Mouse (Mus musculus): ENCODE measurements around the gene Srgap3. TPM values are rescaled to one million over a fixed set of nuclear protein-coding genes. Genes with fewer than 3 reads are reported as not detected.
"Not testable (repeated sequence)": the region's sequence is repeated elsewhere in the genome, so short reads cannot be mapped to it uniquely, and the experiment has no call there.

The Srgap3 gene
- total RNA-seq, 2 experiments from 2014 or later, result 0.08 to 0.42 TPM

- ATAC-seq (replicated peaks; ENCODE audit: low FRiP score, poor library complexity, severe bottlenecking), result no peak
Observed at GRCm38 (mm10) chr6:112866096-112866495, 81.0 kb downstream of the Srgap3 start.

GRCm38 (mm10) chr6:112865021-112865531, 82.0 kb downstream of the Srgap3 start:
- no peak for ATAC-seq (replicated peaks; ENCODE audit: low FRiP score, poor library complexity, severe bottlenecking)

GRCm38 (mm10) chr6:112862465-112862864, 84.6 kb downstream of the Srgap3 start:
- ATAC-seq (replicated peaks; ENCODE audit: low FRiP score, poor library complexity, severe bottlenecking), result no peak

- no peak for ATAC-seq (replicated peaks; ENCODE audit: low FRiP score, poor library complexity, severe bottlenecking)
Observed at GRCm38 (mm10) chr6:112861351-112862297, 85.4 kb downstream of the Srgap3 start.

- not testable (repeated sequence) for ATAC-seq (replicated peaks; ENCODE audit: low FRiP score, poor library complexity, severe bottlenecking)
Observed at GRCm38 (mm10) chr6:112860290-112860689, 86.8 kb downstream of the Srgap3 start.

GRCm38 (mm10) chr6:112857057-112857456, 90.0 kb downstream of the Srgap3 start:
- no peak for ATAC-seq (replicated peaks; ENCODE audit: low FRiP score, poor library complexity, severe bottlenecking)

GRCm38 (mm10) chr6:112855183-112855582, 91.9 kb downstream of the Srgap3 start:
- ATAC-seq (replicated peaks; ENCODE audit: low FRiP score, poor library complexity, severe bottlenecking), result no peak

- no peak for ATAC-seq (replicated peaks; ENCODE audit: low FRiP score, poor library complexity, severe bottlenecking)
Observed at GRCm38 (mm10) chr6:112852261-112853235, 94.5 kb downstream of the Srgap3 start.

GRCm38 (mm10) chr6:112850745-112851144, 96.3 kb downstream of the Srgap3 start:
- no peak for ATAC-seq (replicated peaks; ENCODE audit: low FRiP score, poor library complexity, severe bottlenecking)

- ATAC-seq (replicated peaks; ENCODE audit: low FRiP score, poor library complexity, severe bottlenecking), result no peak
Observed at GRCm38 (mm10) chr6:112848629-112849180, 98.4 kb downstream of the Srgap3 start.

- no peak for ATAC-seq (replicated peaks; ENCODE audit: low FRiP score, poor library complexity, severe bottlenecking)
Observed at GRCm38 (mm10) chr6:112846863-112847262, 100.2 kb downstream of the Srgap3 start.

- no peak for ATAC-seq (replicated peaks; ENCODE audit: low FRiP score, poor library complexity, severe bottlenecking)
Observed at GRCm38 (mm10) chr6:112842426-112842825, 104.6 kb downstream of the Srgap3 start.

- ATAC-seq (replicated peaks; ENCODE audit: low FRiP score, poor library complexity, severe bottlenecking), result no peak
Observed at GRCm38 (mm10) chr6:112840400-112840799, 106.7 kb downstream of the Srgap3 start.

- ATAC-seq (replicated peaks; ENCODE audit: low FRiP score, poor library complexity, severe bottlenecking), result 0 out of 2 replicates have a peak, but pooled peaks have one; percentile 25
Observed at GRCm38 (mm10) chr6:112839391-112839790, 107.7 kb downstream of the Srgap3 start.

- ATAC-seq (replicated peaks; ENCODE audit: low FRiP score, poor library complexity, severe bottlenecking), result no peak
Observed at GRCm38 (mm10) chr6:112838879-112839278, 108.2 kb downstream of the Srgap3 start.

- no peak for ATAC-seq (replicated peaks; ENCODE audit: low FRiP score, poor library complexity, severe bottlenecking)
Observed at GRCm38 (mm10) chr6:112836712-112837111, 110.4 kb downstream of the Srgap3 start.

GRCm38 (mm10) chr6:112835413-112835812, 111.7 kb downstream of the Srgap3 start:
- no peak for ATAC-seq (replicated peaks; ENCODE audit: low FRiP score, poor library complexity, severe bottlenecking)

GRCm38 (mm10) chr6:112834430-112834829, 112.6 kb downstream of the Srgap3 start:
- ATAC-seq (replicated peaks; ENCODE audit: low FRiP score, poor library complexity, severe bottlenecking), result no peak

GRCm38 (mm10) chr6:112833763-112834162, 113.3 kb downstream of the Srgap3 start:
- no peak for ATAC-seq (replicated peaks; ENCODE audit: low FRiP score, poor library complexity, severe bottlenecking)

GRCm38 (mm10) chr6:112829196-112829595, 117.9 kb downstream of the Srgap3 start:
- ATAC-seq (replicated peaks; ENCODE audit: low FRiP score, poor library complexity, severe bottlenecking), result no peak

Data from erythroid progenitor cell, adult 5-6 weeks (primary cell).